Mouse (Mus musculus) heart, embryonic 10.5 days (tissue): ENCODE measurements at regions not wholly inside any gene's neighbourhood (a gene's known extent, or its start where the extent isn't known, plus 50 kb on each side); places are given as distances from the start of the nearest gene placed in this dataset.

ENCODE experiments used
- DNase-seq: peaks from one replicate; pipeline ENCODE4 v3.0.0-alpha.2; 2017; ENCODE audit warnings: low spot score
- H3K27ac ChIP-seq: fragments of 300-500 bp; sonication (generic); 2 replicates; pipeline ENCODE4 v1.5.1; 2016; ENCODE audit warnings: mild to moderate bottlenecking
- H3K27me3 ChIP-seq: fragments of 300-500 bp; sonication (generic); 2 replicates; pipeline ENCODE4 v1.6.1; 2016; ENCODE audit warnings: mild to moderate bottlenecking; ENCODE audit not compliant: poor library complexity, insufficient read depth, severe bottlenecking
- H3K36me3 ChIP-seq: fragments of 300-500 bp; sonication (generic); 2 replicates; pipeline ENCODE4 v1.6.1; 2016; ENCODE audit warnings: mild to moderate bottlenecking, moderate library complexity
- H3K4me1 ChIP-seq: fragments of 300-500 bp; sonication (generic); 2 replicates; pipeline ENCODE4 v1.6.1; 2016; ENCODE audit warnings: mild to moderate bottlenecking
- H3K4me3 ChIP-seq: fragments of 300-500 bp; sonication (generic); 2 replicates; pipeline ENCODE4 v1.5.1; 2016; ENCODE audit warnings: mild to moderate bottlenecking, moderate library complexity
- H3K9me3 ChIP-seq: fragments of 300-500 bp; sonication (generic); 2 replicates; pipeline ENCODE4 v1.6.1; 2016; ENCODE audit warnings: mild to moderate bottlenecking, moderate library complexity
- WGBS: fragments of 180-500 bp; shearing (Covaris S2); methylation state at CpG from one replicate; pipeline ENCODE4 v1.1.7; 2016; 5-methylcytosine and 5-hydroxymethylcytosine counted together

DNA sequence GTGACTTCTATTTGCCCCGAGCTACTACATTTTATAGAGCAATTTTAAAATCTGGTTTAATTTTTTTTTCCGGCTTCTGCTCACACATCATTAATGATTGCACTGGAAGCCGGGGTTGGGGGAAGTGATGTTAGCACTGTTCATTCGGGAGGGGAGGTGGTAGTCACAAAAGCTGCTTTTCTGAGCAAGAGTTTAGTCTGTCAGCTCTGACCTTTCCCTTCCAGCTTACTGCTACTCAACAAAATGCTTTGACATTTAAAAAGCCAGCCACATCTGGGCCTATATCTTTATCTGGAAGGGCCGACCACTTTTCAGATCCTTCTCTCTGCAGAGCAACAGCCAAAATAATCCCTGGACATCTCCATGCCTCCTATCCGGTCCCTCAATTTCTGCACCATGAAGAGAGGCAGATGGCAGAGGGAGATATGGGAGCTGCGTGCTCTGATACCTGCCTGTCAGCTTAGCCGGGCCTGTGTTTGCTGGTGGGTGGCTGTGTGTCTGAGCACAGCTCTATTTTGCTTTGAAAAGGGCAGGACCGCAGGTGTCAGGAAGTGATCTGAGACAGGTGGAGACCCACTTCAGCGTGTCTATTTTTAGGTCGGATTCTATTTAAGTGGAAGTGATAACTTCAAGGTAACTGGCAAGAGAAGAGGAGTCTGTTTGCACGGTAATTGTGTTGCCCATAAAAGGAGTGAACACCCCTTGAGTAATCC lies 63.1 kb downstream of the Kcnf1 start:
- H3K27ac ChIP-seq, result no peak overlapping the region
- 54% methylated on average over 12 of the region's 12 CpGs for WGBS
- H3K4me3 ChIP-seq, result no peak overlapping the region
- no peaks in the 10 kb centered on the region for H3K27me3 ChIP-seq
- peaks cover 12% of the 10 kb centered on the region for H3K4me1 ChIP-seq
- no peaks in the 10 kb centered on the region for H3K9me3 ChIP-seq
- no peak for DNase-seq
- no peaks in the 10 kb centered on the region for H3K36me3 ChIP-seq

DNA sequence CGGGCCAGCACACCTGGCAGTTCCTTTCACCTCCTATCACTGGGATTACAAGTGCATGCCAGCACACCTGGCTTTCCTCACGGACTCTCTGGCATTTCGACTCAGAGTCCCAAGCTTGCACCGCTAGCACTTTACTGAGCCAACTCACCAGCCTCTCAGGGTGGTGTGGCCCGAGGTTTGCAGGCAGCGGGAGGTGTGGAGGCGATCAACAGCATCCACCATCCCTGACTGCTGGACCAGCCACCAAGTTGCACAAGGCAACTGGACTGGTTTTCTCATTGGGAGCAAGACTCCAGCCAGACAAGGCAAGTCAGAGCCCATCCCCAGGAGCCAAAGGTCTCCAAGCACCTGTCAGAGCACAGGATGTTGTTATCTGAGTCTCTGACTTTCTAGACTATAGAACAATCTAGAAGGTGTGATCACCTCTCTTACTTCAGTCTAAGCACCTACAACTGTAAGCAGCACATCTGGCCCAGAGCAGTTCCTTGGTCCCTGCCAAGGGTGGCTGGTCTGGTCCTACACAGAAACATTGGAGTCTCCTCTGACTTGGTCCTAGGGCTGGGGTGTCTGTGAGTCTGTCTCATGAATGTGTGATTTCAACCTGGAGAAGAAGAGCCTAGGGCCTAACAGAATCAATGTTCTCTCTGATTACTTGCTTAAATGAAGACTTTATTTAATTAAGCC lies 63.8 kb downstream of the Kcnf1 start:
- 72% methylated on average over 7 of the region's 7 CpGs for WGBS
- no peaks in the 10 kb centered on the region for H3K27me3 ChIP-seq
- H3K36me3 ChIP-seq, result no peaks in the 10 kb centered on the region

GRCm38 (mm10) chr12:17106220-17106619 lies 70.5 kb downstream of the Kcnf1 start:
- Histone ChIP-seq H3K4me3 (no peak overlapping the region), H3K4me1 (0 out of 2 replicates have a peak, but pooled peaks cover 5% of the 10 kb centered on the region), H3K27me3 (0 out of 2 replicates have a peak, but pooled peaks cover 7% of the 10 kb centered on the region), H3K27ac (no peak overlapping the region), H3K36me3 (no peaks in the 10 kb centered on the region), H3K9me3 (no peaks in the 10 kb centered on the region)
- WGBS, result 77% methylated on average over 1 of the region's 1 CpGs
- DNase-seq, result no peak

More for the DNA sequence above, 63.8 kb downstream of the Kcnf1 start:
- no peak overlapping the region for H3K4me3 ChIP-seq
- H3K4me1 ChIP-seq, result peaks cover 12% of the 10 kb centered on the region
- no peak for DNase-seq
- no peaks in the 10 kb centered on the region for H3K9me3 ChIP-seq
- H3K27ac ChIP-seq, result 0 out of 2 replicates have a peak overlapping the region, but pooled peaks have one; percentile 16

DNA sequence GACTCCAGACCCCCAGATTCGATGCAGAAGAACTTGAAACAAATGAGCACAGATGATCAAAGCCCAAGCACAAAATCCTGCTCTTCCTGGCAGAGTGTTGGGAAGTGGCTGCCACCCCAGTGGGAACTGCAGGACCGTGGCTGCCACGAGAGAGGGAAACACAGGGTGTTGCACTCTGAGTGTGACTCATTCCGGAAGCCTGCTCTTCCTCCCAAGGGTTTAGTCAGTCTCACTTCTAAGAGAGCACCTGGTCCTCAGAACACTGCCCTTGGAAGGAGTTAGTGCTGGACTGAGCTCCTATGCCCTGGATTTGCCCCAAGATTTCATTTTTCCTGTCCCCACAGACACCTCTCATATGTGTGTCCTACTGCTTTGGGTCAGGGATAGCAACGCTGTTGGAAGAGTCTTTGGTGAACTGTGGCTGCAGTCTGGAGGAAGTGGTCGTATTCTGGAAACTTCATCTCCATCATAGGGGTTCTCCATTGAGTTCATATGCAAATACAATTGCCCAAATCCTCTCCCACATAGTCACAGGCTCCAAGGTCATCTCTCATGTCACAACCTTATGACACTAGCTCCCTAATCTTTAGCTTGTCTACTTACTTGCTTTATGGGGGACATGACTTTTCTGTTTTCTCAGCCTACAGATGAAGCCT lies 71.5 kb downstream of the Kcnf1 start:
- Histone ChIP-seq H3K4me1 (0 out of 2 replicates have a peak, but pooled peaks cover 5% of the 10 kb centered on the region), H3K36me3 (no peaks in the 10 kb centered on the region), H3K27ac (no peak overlapping the region), H3K4me3 (no peak overlapping the region), H3K27me3 (0 out of 2 replicates have a peak, but pooled peaks cover 7% of the 10 kb centered on the region), H3K9me3 (no peaks in the 10 kb centered on the region)
- WGBS, result 73% methylated on average over 6 of the region's 6 CpGs
- no peak for DNase-seq

DNA sequence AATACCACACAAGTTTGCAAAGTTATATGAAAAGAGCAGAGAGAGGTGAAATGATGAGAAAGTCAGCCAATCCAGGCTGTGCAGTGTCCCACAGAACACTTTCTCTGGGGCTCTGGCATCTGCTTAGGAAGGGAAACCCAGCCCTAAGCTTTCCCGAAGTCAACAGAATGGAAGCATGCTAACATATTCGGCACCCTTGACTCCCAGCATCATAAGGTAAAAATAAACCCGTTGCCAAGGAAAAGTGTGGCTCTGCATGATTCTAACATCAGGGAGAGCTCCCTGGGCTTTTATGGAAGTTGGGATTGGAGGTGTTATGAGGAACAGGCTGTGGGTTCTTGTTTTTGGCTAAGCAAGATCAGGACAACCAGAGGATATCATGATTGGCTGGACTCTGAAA lies 74.8 kb downstream of the Kcnf1 start:
- H3K4me3 ChIP-seq, result no peak overlapping the region
- peaks cover 13% of the 10 kb centered on the region for H3K4me1 ChIP-seq
- no peak for DNase-seq
- H3K36me3 ChIP-seq, result no peaks in the 10 kb centered on the region
- no peak overlapping the region for H3K27ac ChIP-seq
- WGBS, result 80% methylated on average over 3 of the region's 3 CpGs
- H3K9me3 ChIP-seq, result no peaks in the 10 kb centered on the region
- 0 out of 2 replicates have a peak, but pooled peaks cover 7% of the 10 kb centered on the region for H3K27me3 ChIP-seq

GRCm38 (mm10) chr12:17097800-17098271 lies 78.9 kb downstream of the Kcnf1 start:
- 72% methylated on average over 15 of the region's 15 CpGs for WGBS

DNA sequence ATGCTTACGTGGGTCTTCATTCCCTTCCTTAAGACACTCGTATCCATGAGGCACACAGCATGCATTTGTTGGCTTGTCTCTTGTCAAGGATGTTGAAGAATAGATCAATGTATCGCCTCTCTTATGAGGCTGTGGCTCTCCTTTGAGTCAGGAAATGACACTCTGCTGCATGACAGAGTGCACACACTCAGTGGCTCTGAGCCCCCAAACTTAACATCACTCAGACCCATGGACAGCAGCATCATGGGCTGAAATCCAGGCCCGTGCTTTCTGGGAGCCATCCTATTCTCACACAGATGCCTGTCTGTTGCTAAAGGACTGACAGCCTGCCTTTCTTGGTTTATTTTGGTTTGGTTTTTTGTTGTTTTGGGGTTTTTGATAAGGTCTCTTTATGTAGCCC lies 81.9 kb downstream of the Kcnf1 start:
- Histone ChIP-seq H3K9me3 (no peaks in the 10 kb centered on the region; the same call in 1 of the 2 replicates), H3K36me3 (no peaks in the 10 kb centered on the region), H3K4me1 (peaks cover 45% of the 10 kb centered on the region), H3K4me3 (no peak overlapping the region), H3K27me3 (no peaks in the 10 kb centered on the region), H3K27ac (no peak overlapping the region)
- WGBS, result 86% methylated on average over 4 of the region's 4 CpGs
- DNase-seq, result no peak

More at GRCm38 (mm10) chr12:17097800-17098271, 78.9 kb downstream of the Kcnf1 start:
- Histone ChIP-seq H3K36me3 (no peaks in the 10 kb centered on the region), H3K9me3 (no peaks in the 10 kb centered on the region; the same call in 1 of the 2 replicates), H3K4me3 (no peak overlapping the region), H3K4me1 (peaks cover 30% of the 10 kb centered on the region), H3K27ac (0 out of 2 replicates have a peak overlapping the region, but pooled peaks have one; percentile 16), H3K27me3 (no peaks in the 10 kb centered on the region)
- no peak for DNase-seq

DNA sequence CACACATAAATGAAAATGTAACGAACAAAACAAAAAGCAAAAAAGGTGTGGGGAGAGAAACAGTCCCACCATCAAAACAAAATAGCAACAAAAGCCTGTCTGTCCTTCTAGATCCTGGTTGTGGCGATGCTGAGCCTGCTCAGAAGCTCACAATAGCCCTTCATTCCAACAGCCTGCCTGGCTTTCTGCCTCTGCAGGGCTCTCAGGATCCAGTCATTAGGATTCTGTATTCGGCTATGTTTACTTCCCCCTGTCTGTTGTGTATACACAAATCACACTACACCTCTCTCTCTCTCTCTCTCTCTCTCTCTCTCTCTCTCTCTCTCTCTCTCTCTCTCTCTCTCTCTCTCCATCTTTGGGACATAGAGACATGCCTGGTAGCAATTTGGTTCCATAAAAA lies 82.2 kb upstream of the 2410004P03Rik start:
- H3K4me3 ChIP-seq, result no peak overlapping the region
- H3K27ac ChIP-seq, result no peak overlapping the region
- WGBS, result 64% methylated on average over 3 of the region's 3 CpGs
- peaks cover 55% of the 10 kb centered on the region for H3K4me1 ChIP-seq
- no peak for DNase-seq
- H3K9me3 ChIP-seq, result no peaks in the 10 kb centered on the region; the same call in 1 of the 2 replicates
- H3K27me3 ChIP-seq, result no peaks in the 10 kb centered on the region
- no peaks in the 10 kb centered on the region for H3K36me3 ChIP-seq

GRCm38 (mm10) chr12:17091058-17091457 lies 79.5 kb upstream of the 2410004P03Rik start:
- no peaks in the 10 kb centered on the region for H3K36me3 ChIP-seq
- WGBS, result 69% methylated on average over 10 of the region's 10 CpGs
- no peak overlapping the region for H3K4me3 ChIP-seq
- H3K4me1 ChIP-seq, result peaks cover 54% of the 10 kb centered on the region
- H3K27me3 ChIP-seq, result no peaks in the 10 kb centered on the region
- no peak overlapping the region for H3K27ac ChIP-seq
- DNase-seq, result no peak
- no peaks in the 10 kb centered on the region; the same call in 1 of the 2 replicates for H3K9me3 ChIP-seq

DNA sequence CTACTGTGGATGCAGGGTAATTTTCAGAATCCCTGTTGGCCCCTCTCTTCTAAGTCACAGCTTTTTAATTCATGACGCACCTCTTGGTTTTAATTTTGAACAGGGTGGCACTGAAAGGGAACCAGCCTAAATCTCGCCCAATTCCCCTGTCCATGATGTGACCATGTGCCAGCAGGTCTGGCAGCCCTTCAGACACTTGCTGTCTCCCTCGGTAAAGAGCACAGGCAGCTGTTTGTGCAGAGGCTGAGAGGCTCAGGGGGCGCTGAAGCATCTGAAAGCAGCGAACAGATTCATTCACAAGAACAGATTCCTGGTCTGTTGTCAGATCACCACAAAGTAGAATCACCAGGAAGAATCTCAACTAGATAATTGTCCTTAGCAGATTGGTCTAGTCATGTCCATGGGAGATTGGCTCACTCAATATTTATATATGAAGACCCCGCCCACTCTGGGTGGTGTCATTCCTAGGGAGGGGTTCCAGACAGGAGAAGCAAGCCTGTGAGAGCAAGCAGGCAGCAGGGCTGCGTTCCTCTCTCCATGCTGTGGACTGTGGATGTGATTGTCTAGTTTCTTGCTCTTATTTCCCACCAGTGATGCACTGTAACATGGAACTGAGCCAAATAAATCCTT lies 78.3 kb upstream of the 2410004P03Rik start:
- WGBS, result 42% methylated on average over 7 of the region's 7 CpGs
- no peak overlapping the region for H3K4me3 ChIP-seq
- DNase-seq, result no peak
- no peaks in the 10 kb centered on the region for H3K36me3 ChIP-seq
- H3K27me3 ChIP-seq, result no peaks in the 10 kb centered on the region
- peaks cover 60% of the 10 kb centered on the region for H3K4me1 ChIP-seq
- peak overlapping the region; percentile 31 for H3K27ac ChIP-seq
- H3K9me3 ChIP-seq, result no peaks in the 10 kb centered on the region

DNA sequence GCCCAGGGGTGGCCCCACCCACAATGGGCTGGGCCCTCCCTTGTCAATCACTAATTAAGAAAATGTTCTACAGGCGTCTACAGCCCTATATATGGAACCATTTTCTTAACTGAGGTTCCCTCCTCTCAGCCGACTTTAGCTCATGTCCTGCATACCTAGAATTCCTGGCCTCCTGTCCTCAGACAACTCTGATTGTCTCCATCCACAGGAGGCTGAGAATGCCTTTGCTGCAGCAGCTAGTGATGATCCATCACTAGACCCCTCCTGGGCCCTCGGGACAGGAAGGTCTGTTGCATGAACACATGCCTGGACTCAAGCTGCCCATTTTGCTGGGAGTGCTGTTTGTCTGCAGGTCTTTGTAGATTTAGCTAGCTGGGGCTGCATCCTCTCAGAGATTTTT lies 75.9 kb upstream of the 2410004P03Rik start:
- Histone ChIP-seq H3K36me3 (no peaks in the 10 kb centered on the region), H3K4me1 (peaks cover 51% of the 10 kb centered on the region), H3K9me3 (no peaks in the 10 kb centered on the region), H3K27me3 (no peaks in the 10 kb centered on the region), H3K4me3 (no peak overlapping the region), H3K27ac (peak overlapping the region; percentile 74)
- no peak for DNase-seq
- 17% methylated on average over 3 of the region's 3 CpGs for WGBS

GRCm38 (mm10) chr12:17085209-17085574 lies 73.7 kb upstream of the 2410004P03Rik start:
- H3K4me3 ChIP-seq, result no peak overlapping the region
- WGBS, result 64% methylated on average over 5 of the region's 5 CpGs
- peaks cover 45% of the 10 kb centered on the region for H3K4me1 ChIP-seq
- 0 out of 2 replicates have a peak overlapping the region, but pooled peaks have one; percentile 44 for H3K27ac ChIP-seq
- DNase-seq, result no peak
- no peaks in the 10 kb centered on the region for H3K9me3 ChIP-seq
- H3K27me3 ChIP-seq, result no peaks in the 10 kb centered on the region
- no peaks in the 10 kb centered on the region for H3K36me3 ChIP-seq
